Comparison of ENCODE assay signal across 8 mouse cellular contexts in genomic region chr2:155235746-155236361, GRCm38 (mm10). TPM values are rescaled to one million over a fixed set of nuclear protein-coding genes. Genes with fewer than 3 reads are reported as not detected.
DNase-seq lines count a peak whose midpoint lies in the region; ATAC-seq and TF ChIP-seq lines count a peak whose summit lies in the region.

No protein-coding gene starts in this region.

- dilution Hi-C loops in CH12.LX (cut with MboI; ENCODE audit: extremely low pct_ligation_motif_present, extremely low pct_unique_long_range_greater_than_20kb, low sequenced_read_pairs): no loop called here

- peaks cover 0 to 9% of the 10 kb centered on the region in 2 experiments for H3K36me3 ChIP-seq in CH12.LX (replicated peaks in 1 of 2; ENCODE audit: control insufficient read depth in 1 of 2, insufficient read depth in 1 of 2, low read length in 1 of 2)
- peaks cover 7% of the 10 kb centered on the region for H3K36me3 ChIP-seq in limb, embryonic 13.5 days

- H3K27ac ChIP-seq in CH12.LX (ENCODE audit: insufficient read depth, low read depth): no peak overlapping the region; the same call in 1 of the 2 replicates
- peak overlapping the region; percentile 90 for H3K27ac ChIP-seq in limb, embryonic 13.5 days
- H3K27ac ChIP-seq in olfactory bulb, adult 2 months (ENCODE audit: insufficient read depth, low read depth, low read length): peak overlapping the region; percentile 80

- no peak for TF ChIP-seq CTCF in CH12.LX (conservative IDR thresholded peaks at IDR 0.05 in 1 of 2, IDR thresholded peaks at IDR 0.05 in 1 of 2; ENCODE audit: low read depth in 2 of 2, low read length in 2 of 2)
- TF ChIP-seq CTCF in olfactory bulb, adult 2 months (IDR thresholded peaks at IDR 0.05; ENCODE audit: insufficient read depth, low read depth, low read length): no peak

- H3K4me1 ChIP-seq in CH12.LX (ENCODE audit: control insufficient read depth in 1 of 2, insufficient read depth in 2 of 2): peaks cover 3 to 29% of the 10 kb centered on the region in 2 experiments
- peaks cover 20% of the 10 kb centered on the region for H3K4me1 ChIP-seq in limb, embryonic 13.5 days
- H3K4me1 ChIP-seq in olfactory bulb, adult 2 months (ENCODE audit: control insufficient read depth, insufficient read depth, low read length): peaks cover 11% of the 10 kb centered on the region

- peaks cover 25% of the 10 kb centered on the region for H3K79me2 ChIP-seq in CH12.LX (replicated peaks; ENCODE audit: control insufficient read depth, extremely low read depth, insufficient read depth, poor library complexity, severe bottlenecking)

- 5% methylated on average over 13 of the region's 13 CpGs for WGBS in limb, embryonic 13.5 days
- WGBS in olfactory bulb, adult 2 months: 1% methylated on average over 13 of the region's 13 CpGs

- peak; percentile 72 for ATAC-seq in erythroid progenitor cell, adult 5-6 weeks (replicated peaks; ENCODE audit: low FRiP score, poor library complexity, severe bottlenecking)
- ATAC-seq in limb, embryonic 13.5 days (ENCODE audit: low FRiP score, low read depth): peak; percentile 94

- TF ChIP-seq RAD21 in CH12.LX (IDR thresholded peaks at IDR 0.05; ENCODE audit: low read depth, low read length): no peak

- no peaks in the 10 kb centered on the region for H3K27me3 ChIP-seq in CH12.LX (replicated peaks)
- no peaks in the 10 kb centered on the region for H3K27me3 ChIP-seq in limb, embryonic 13.5 days

- H3K9ac ChIP-seq in CH12.LX (ENCODE audit: insufficient read depth, low read depth): peak overlapping the region; percentile 77
- peak overlapping the region; percentile 91 for H3K9ac ChIP-seq in limb, embryonic 13.5 days

- peak; percentile 16 for DNase-seq in cerebellum, adult 9-11 months
- DNase-seq in cerebellum, adult 9-10 months: no peak
- peak; percentile 23 for DNase-seq in CH12.LX (ENCODE audit: extremely low read depth)
- DNase-seq in urinary bladder, postnatal 36 days (ENCODE audit: low spot score in 2 of 2): no peak
- no peak for DNase-seq in adrenal gland, postnatal 25 days

- no peak for TF ChIP-seq POLR2A in CH12.LX (IDR thresholded peaks at IDR 0.05; ENCODE audit: low read depth, low read length)
- no peak for TF ChIP-seq POLR2A in olfactory bulb, adult 2 months (IDR thresholded peaks at IDR 0.05; ENCODE audit: insufficient read depth, low read depth, low read length)

- no peak for TF ChIP-seq EP300 in CH12.LX (IDR thresholded peaks at IDR 0.05; ENCODE audit: low read length)

- peak overlapping the region; percentile 81 to 95 (median 85) for H3K4me3 ChIP-seq in CH12.LX (replicated peaks in 1 of 3; ENCODE audit: low read depth in 2 of 3, low read length in 2 of 3, poor library complexity in 1 of 3)
- peak overlapping the region; percentile 93 for H3K4me3 ChIP-seq in limb, embryonic 13.5 days
- H3K4me3 ChIP-seq in olfactory bulb, adult 2 months (ENCODE audit: insufficient read depth, low read depth, low read length): peak overlapping the region; percentile 78

- peak overlapping the region; percentile 63 for H3K4me2 ChIP-seq in CH12.LX (ENCODE audit: insufficient read depth, low read depth, poor library complexity, severe bottlenecking)
- peak overlapping the region; percentile 95 for H3K4me2 ChIP-seq in limb, embryonic 13.5 days (replicated peaks)

- no peaks in the 10 kb centered on the region for H3K9me3 ChIP-seq in CH12.LX (replicated peaks; ENCODE audit: low read length)
- H3K9me3 ChIP-seq in limb, embryonic 13.5 days: no peaks in the 10 kb centered on the region

- in situ Hi-C loops in CH12.LX (cut with MboI; ENCODE audit: low pct_ligation_motif_present, low pct_unique_long_range_greater_than_20kb, low sequenced_read_pairs): loop anchor here (5.0 kb wide), 1 partner anchor 151 kb away; no protein-coding TSS in a partner anchor

TF ChIP-seq in CH12.LX, 34 proteins besides CTCF, POLR2A, EP300 and RAD21:
- TF ChIP-seq ZNF384 (IDR thresholded peaks at IDR 0.05; ENCODE audit: low read depth, low read length): peak; percentile 75
- TF ChIP-seq USF1 (IDR thresholded peaks at IDR 0.05; ENCODE audit: low read depth, low read length): no peak
- no peak for TF ChIP-seq KAT2A (IDR thresholded peaks at IDR 0.05; ENCODE audit: insufficient replicate concordance, low read length)
- no peak for TF ChIP-seq JUND (conservative IDR thresholded peaks at IDR 0.05; ENCODE audit: low read depth, low read length)
- TF ChIP-seq MEF2A (IDR thresholded peaks at IDR 0.05; ENCODE audit: borderline replicate concordance, low read depth, low read length): no peak; the same call in 1 of the 2 replicates
- no peak for TF ChIP-seq ZC3H11A (IDR thresholded peaks at IDR 0.05; ENCODE audit: low read depth, low read length)
- no peak for TF ChIP-seq RCOR1 (conservative IDR thresholded peaks at IDR 0.05; ENCODE audit: low read depth, low read length)
- TF ChIP-seq MXI1 (IDR thresholded peaks at IDR 0.05; ENCODE audit: low read depth, low read length): 0 out of 2 replicates have a peak, but pooled peaks have one; percentile 16
- TF ChIP-seq NRF1 (IDR thresholded peaks at IDR 0.05; ENCODE audit: low read depth, low read length): no peak
- no peak for TF ChIP-seq MAX (IDR thresholded peaks at IDR 0.05; ENCODE audit: low read length)
- no peak for TF ChIP-seq MAZ (IDR thresholded peaks at IDR 0.05; ENCODE audit: low read depth, low read length)
- peak; percentile 31; the same call in 1 of the 2 replicates for TF ChIP-seq MYC (IDR thresholded peaks at IDR 0.05; ENCODE audit: low read depth, low read length)

RNA-seq across cellular contexts. Expression of gene Dynlrb1, which starts 0.5 kb away (rescaled TPM):
- total RNA-seq in CH12.LX (2012; rRNA removed) (152 and 166 TPM in 2 replicates), CH12.LX (2014; rRNA removed) (221 and 290 TPM in 2 replicates)
- 302 and 312 TPM in 2 replicates for polyA plus RNA-seq in CH12.LX (2012; ENCODE audit: insufficient read length, low read depth)
- total RNA-seq in erythroid progenitor cell, adult 5-6 weeks (2015; ENCODE audit: low replicate concordance): 95.2 and 122 TPM in 2 replicates
- total RNA-seq in erythroid progenitor cell, adult 5-6 weeks (2017; ENCODE audit: low replicate concordance): 37.9 and 56.7 TPM in 2 replicates
- 484 and 488 TPM in 2 replicates for polyA plus RNA-seq in limb, embryonic 13.5 days (2015; fragmentation: Nextera tagmentation; extraction: Ambion mirVana)
- polyA plus RNA-seq in olfactory bulb, adult 2 months (2012; ENCODE audit: insufficient read depth, insufficient read length, low replicate concordance, missing spikeins): not detected in 2 replicates
- total RNA-seq in adrenal gland, postnatal 25 days (2021): 391 and 422 TPM in 2 replicates

RNA-seq across cellular contexts. Expression of gene Map1lc3a, which starts 40.2 kb away (rescaled TPM):
- 3.2 and 4.2 TPM in 2 replicates for total RNA-seq in CH12.LX (2012; rRNA removed)
- 0.56 and 0.92 TPM in 2 replicates for total RNA-seq in CH12.LX (2014; rRNA removed)
- polyA plus RNA-seq in CH12.LX (2012; ENCODE audit: insufficient read length, low read depth): 0.23 and 0.40 TPM in 2 replicates
- not detected in 2 replicates for total RNA-seq in erythroid progenitor cell, adult 5-6 weeks (2015; ENCODE audit: low replicate concordance)
- 2.8 TPM in 1 of 2 replicates, not detected in the other for total RNA-seq in erythroid progenitor cell, adult 5-6 weeks (2017; ENCODE audit: low replicate concordance)
- polyA plus RNA-seq in limb, embryonic 13.5 days (2015; fragmentation: Nextera tagmentation; extraction: Ambion mirVana): 213 and 216 TPM in 2 replicates
- polyA plus RNA-seq in olfactory bulb, adult 2 months (2012; ENCODE audit: insufficient read depth, insufficient read length, low replicate concordance, missing spikeins): not detected in 2 replicates
- 818 and 895 TPM in 2 replicates for total RNA-seq in adrenal gland, postnatal 25 days (2021)

Comparison
In these comparisons a context has a peak if more than half of its experiments do, and no peak if none do; other contexts are left out.
1. DNase-seq: peak in cerebellum, adult 9-11 months (single experiment) and CH12.LX (single experiment); none in cerebellum, adult 9-10 months (single experiment), urinary bladder, postnatal 36 days (0 of 2) and adrenal gland, postnatal 25 days (single experiment).
2. RNA of gene Map1lc3a, which starts 40.2 kb away (total RNA-seq): 818 to 895 TPM in adrenal gland, postnatal 25 days; 0.56 to 4.2 TPM in CH12.LX and 2.8 TPM in erythroid progenitor cell, adult 5-6 weeks; every median in the first group is over 100 times any median in the second.
3. Peak in every context shown above with its lines, with median percentiles within 50 percentile points of each other: H3K4me3 ChIP-seq.